Mouse (Mus musculus): ENCODE measurements around the gene Slc15a4. TPM values are rescaled to one million over a fixed set of nuclear protein-coding genes. Genes with fewer than 3 reads are reported as not detected.

Gene Slc15a4
- polyA plus RNA-seq, 1 experiment from 2014 or later = 28.4 TPM

DNA sequence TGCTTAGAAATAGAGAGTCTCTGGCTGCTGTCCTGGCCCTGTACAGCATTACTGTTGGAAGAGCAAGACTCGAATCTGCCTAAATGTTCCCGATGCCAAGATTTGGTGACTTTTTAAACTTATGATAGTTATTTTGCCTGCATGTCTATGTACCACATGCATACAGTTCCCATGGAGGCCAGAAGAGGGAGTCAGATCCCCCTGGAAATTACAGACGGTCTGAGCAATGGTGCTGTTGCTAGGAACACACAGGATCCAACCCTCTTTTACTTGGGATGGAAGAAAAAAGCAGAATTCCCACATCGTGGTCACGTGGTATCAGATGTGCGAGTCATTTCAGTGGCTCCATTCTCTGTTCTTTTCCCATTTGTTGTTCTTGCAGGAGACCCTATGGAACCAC, 39.8 kb downstream of the Slc15a4 start:
- Histone ChIP-seq H3K27ac (replicated peaks) (no peak overlapping the region), H3K36me3 (peaks cover 67% of the 10 kb centered on the region), H3K4me2 (replicated peaks) (no peak overlapping the region), H3K9me3 (no peaks in the 10 kb centered on the region), H3K4me3 (no peak overlapping the region), H3K4me1 (no peaks in the 10 kb centered on the region), H3K27me3 (no peaks in the 10 kb centered on the region), H3K9ac (replicated peaks) (no peak overlapping the region)
- 81% methylated on average over 6 of the region's 6 CpGs for WGBS
- no peak for ATAC-seq (ENCODE audit: low FRiP score, low read depth)

DNA sequence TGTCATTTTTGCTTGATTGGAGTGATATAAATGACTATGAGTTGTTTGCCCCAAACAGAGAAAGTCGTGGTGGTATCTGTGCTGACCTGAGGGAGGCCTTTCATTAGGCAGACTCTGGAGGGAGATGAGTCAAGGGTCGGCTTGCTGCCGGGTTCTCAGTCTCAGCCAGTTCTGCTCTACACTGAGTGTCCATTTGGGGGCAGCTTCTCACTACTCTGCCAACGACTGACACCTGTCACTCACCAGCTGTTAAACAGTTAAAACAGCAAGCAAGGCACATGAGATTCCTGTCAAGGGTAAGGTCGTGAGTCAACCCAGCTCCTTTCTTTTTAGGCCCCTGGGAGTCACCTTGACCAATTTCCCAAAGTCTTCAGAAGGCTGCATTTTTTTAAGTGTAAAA, 40.3 kb downstream of the Slc15a4 start:
- H3K9ac ChIP-seq (replicated peaks) = no peak overlapping the region
- 73% methylated on average over 5 of the region's 5 CpGs for WGBS
- peaks cover 63% of the 10 kb centered on the region for H3K36me3 ChIP-seq
- no peak for ATAC-seq (ENCODE audit: low FRiP score, low read depth)
- H3K4me1 ChIP-seq = no peaks in the 10 kb centered on the region
- no peak overlapping the region for H3K4me2 ChIP-seq (replicated peaks)
- H3K27me3 ChIP-seq = no peaks in the 10 kb centered on the region
- H3K9me3 ChIP-seq = no peaks in the 10 kb centered on the region
- no peak overlapping the region for H3K27ac ChIP-seq (replicated peaks)
- H3K4me3 ChIP-seq = no peak overlapping the region

DNA sequence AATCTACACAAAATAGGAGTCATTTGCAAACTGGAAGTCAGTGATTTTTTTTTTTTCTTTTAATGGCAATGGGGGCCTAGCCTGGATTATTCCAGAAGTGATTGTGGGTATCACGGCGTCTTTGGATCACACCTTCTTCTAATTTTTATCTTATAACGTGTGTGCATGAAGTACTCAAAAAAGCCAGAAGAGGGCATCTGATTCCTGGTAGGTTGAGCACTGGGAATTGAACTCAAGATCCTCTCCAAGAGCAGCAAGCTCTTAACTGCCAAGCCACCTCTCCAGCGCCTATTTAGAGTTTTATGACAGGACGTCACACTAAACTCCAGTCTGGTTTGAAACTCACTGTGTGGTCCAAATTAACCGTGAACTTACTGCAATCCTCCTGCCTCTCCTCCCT, 44.8 kb downstream of the Slc15a4 start:
- Histone ChIP-seq H3K4me1 (no peaks in the 10 kb centered on the region), H3K4me2 (replicated peaks) (no peak overlapping the region), H3K9ac (replicated peaks) (no peak overlapping the region), H3K27ac (replicated peaks) (no peak overlapping the region), H3K4me3 (no peak overlapping the region), H3K36me3 (peaks cover 19% of the 10 kb centered on the region; the same call in 1 of the 2 replicates), H3K27me3 (no peaks in the 10 kb centered on the region), H3K9me3 (no peaks in the 10 kb centered on the region)
- no peak for ATAC-seq (ENCODE audit: low FRiP score, low read depth)
- WGBS = 76% methylated on average over 6 of the region's 6 CpGs

DNA sequence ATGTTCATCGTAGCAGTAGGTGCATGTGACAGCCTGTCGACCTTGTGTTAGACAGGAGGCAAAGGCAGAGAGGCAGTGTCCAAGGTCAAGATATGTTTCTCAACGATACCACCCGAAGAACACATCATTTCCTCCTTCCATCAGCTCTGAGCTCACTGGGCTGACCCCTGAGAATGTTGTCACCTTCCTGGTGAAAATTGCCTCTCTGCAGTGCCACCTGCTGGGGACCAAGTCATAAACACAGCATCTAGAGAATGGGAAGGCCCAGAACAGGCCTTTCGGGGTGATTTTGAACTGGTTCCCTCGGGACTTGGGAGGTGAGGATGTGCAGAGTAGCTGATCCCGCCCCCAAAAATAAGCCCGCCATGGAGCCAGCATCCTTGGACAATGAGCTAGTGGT, 49.0 kb downstream of the Slc15a4 start:
- no peak for ATAC-seq (ENCODE audit: low FRiP score, low read depth)
- Histone ChIP-seq H3K4me2 (replicated peaks) (no peak overlapping the region), H3K27ac (replicated peaks) (no peak overlapping the region), H3K4me3 (no peak overlapping the region), H3K27me3 (no peaks in the 10 kb centered on the region), H3K36me3 (no peaks in the 10 kb centered on the region), H3K4me1 (no peaks in the 10 kb centered on the region), H3K9ac (replicated peaks) (no peak overlapping the region), H3K9me3 (no peaks in the 10 kb centered on the region)
- WGBS = 90% methylated on average over 8 of the region's 8 CpGs

DNA sequence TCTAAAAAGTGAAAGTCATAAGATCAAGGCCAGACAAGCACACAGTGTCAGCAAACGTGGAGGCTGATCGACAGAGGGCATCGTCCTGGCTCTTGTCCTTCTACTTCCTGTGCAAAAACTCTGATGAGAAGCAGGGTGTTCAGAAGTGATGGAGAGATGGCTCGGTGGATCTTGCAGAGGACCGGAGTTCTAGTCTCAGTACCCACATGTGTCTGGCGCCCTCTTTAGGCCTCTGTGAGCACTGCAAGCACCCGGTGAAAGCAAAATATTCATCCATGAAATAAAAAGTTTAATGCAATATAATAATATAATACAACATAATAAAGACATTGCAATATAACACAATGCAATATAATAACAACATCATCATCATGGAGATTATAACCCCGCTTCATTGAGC, 55.3 kb downstream of the Slc15a4 start:
- Histone ChIP-seq H3K4me3 (no peak overlapping the region), H3K9ac (replicated peaks) (no peak overlapping the region), H3K27ac (replicated peaks) (no peak overlapping the region), H3K4me2 (replicated peaks) (no peak overlapping the region), H3K27me3 (0 out of 2 replicates have a peak, but pooled peaks cover 3% of the 10 kb centered on the region), H3K4me1 (no peaks in the 10 kb centered on the region), H3K36me3 (no peaks in the 10 kb centered on the region), H3K9me3 (no peaks in the 10 kb centered on the region)
- 66% methylated on average over 8 of the region's 8 CpGs for WGBS
- no peak for ATAC-seq (ENCODE audit: low FRiP score, low read depth)

DNA sequence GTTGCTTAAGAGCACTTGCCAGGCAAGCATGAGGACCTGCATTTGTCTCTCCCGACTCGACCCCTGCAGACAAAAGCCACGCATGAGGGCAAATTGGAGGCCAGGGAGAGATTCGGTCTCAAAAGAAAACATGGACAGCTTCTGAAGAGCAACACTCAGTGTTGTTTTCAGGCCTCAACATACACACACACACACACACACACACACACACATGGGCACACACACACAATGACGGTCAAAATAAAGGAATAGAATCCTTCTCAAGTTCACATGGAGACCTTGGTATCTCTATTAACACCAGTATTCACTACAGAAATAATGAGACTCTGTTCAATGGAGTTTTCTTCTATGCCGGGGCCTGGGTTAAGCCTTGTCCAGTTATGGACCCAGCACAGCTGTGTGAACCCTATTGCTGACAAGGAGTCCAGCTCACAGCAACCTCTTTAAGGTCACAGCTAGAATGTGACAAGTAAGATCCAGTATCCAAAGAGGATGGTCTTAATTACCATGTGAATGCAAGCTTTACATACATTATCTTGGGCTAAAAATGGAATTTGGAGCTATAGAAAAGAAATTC, 65.4 kb downstream of the Slc15a4 start:
- no peaks in the 10 kb centered on the region for H3K36me3 ChIP-seq
- H3K4me3 ChIP-seq = no peak overlapping the region
- H3K9me3 ChIP-seq = no peaks in the 10 kb centered on the region
- no peaks in the 10 kb centered on the region for H3K27me3 ChIP-seq
- no peak overlapping the region for H3K4me2 ChIP-seq (replicated peaks)
- H3K4me1 ChIP-seq = peaks cover 17% of the 10 kb centered on the region
- peak overlapping the region; percentile 56 for H3K27ac ChIP-seq (replicated peaks)
- peak; percentile 78 for ATAC-seq (ENCODE audit: low FRiP score, low read depth)
- WGBS = 26% methylated on average over 6 of the region's 6 CpGs
- H3K9ac ChIP-seq (replicated peaks) = no peak overlapping the region

DNA sequence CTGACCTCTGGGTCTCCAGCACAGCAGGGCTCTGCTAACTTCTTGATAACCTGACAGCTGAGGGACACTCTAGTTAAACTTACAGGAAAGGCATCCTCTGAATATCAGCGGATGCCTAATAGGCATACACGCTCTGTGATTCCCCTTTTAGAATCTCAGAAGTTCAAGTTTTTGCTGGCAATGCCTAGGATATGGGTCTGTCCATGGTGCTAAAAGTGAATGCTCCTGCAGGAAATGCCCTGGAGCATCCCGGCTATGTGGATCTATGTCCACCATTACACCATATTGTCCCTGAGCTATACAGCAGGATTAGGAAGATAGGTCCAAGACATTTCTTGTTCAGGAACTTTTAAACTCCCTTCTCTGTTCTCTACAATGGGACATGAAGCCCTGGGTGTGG, 71.6 kb downstream of the Slc15a4 start:
- no peak overlapping the region for H3K4me2 ChIP-seq (replicated peaks)
- ATAC-seq (ENCODE audit: low FRiP score, low read depth) = no peak
- H3K9ac ChIP-seq (replicated peaks) = no peak overlapping the region
- 0 out of 2 replicates have a peak, but pooled peaks cover 3% of the 10 kb centered on the region for H3K36me3 ChIP-seq
- no peaks in the 10 kb centered on the region for H3K27me3 ChIP-seq
- no peaks in the 10 kb centered on the region for H3K4me1 ChIP-seq
- 88% methylated on average over 3 of the region's 3 CpGs for WGBS
- no peak overlapping the region for H3K4me3 ChIP-seq
- no peak overlapping the region for H3K27ac ChIP-seq (replicated peaks)
- no peaks in the 10 kb centered on the region for H3K9me3 ChIP-seq

DNA sequence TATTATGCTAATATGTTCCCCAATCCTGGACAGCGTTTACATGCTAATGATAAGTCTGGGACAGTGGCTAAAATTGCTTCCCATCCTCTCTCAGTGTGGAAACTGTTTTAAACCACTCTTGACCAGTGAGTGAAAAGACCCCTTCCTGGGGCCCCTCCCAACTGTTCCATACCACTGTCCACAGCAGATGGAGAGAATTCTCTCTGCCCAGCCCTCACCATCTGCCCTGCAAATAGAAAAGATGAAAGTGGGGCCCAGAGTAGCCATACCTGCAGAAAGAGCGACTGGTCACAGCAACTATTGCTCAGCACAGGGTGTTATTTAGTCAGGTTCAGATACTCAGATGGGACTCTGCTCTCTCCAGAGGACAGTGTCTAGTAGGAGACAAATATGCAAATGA, 84.6 kb downstream of the Slc15a4 start:
- Histone ChIP-seq H3K4me2 (replicated peaks) (no peak overlapping the region), H3K4me3 (no peak overlapping the region), H3K9me3 (no peaks in the 10 kb centered on the region), H3K27me3 (no peaks in the 10 kb centered on the region), H3K9ac (replicated peaks) (no peak overlapping the region), H3K4me1 (no peaks in the 10 kb centered on the region), H3K27ac (replicated peaks) (no peak overlapping the region), H3K36me3 (no peaks in the 10 kb centered on the region)
- 74% methylated on average over 2 of the region's 2 CpGs for WGBS
- ATAC-seq (ENCODE audit: low FRiP score, low read depth) = no peak

DNA sequence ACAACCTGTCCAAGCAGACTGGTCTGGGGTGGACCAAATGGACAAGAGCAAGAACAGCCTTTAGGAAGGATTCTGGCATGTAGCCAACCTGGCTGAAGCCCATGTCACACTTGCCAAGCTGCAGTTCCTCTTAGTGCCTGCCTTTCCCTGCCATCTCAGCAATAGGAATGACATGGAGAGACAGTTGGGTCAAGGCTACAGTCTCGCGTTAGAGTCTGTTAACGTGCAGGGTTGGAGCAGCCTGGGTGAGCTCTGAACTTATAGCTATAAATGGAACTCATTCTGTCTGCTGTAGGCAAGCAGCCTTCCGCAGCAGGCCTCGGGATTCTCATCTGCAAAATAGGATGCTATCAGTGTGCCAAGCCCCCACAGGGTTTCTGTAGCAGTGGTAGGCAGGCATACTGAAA, 86.1 kb downstream of the Slc15a4 start:
- Histone ChIP-seq H3K9ac (replicated peaks) (no peak overlapping the region), H3K9me3 (no peaks in the 10 kb centered on the region), H3K27ac (replicated peaks) (no peak overlapping the region), H3K27me3 (no peaks in the 10 kb centered on the region), H3K36me3 (no peaks in the 10 kb centered on the region), H3K4me1 (no peaks in the 10 kb centered on the region), H3K4me2 (replicated peaks) (no peak overlapping the region), H3K4me3 (no peak overlapping the region)
- WGBS = 92% methylated on average over 5 of the region's 5 CpGs
- no peak for ATAC-seq (ENCODE audit: low FRiP score, low read depth)

Other genes with a start within 250 kb of the Slc15a4 start
- 0.80 and 1.4 TPM in 2 replicates for gene Glt1d1, start 635 bp downstream of the Slc15a4 start, polyA plus RNA-seq (2016; fragmentation: Nextera tagmentation; extraction: Ambion mirVana)